Mouse (Mus musculus): ENCODE results near the gene Sbk1.

DNA sequence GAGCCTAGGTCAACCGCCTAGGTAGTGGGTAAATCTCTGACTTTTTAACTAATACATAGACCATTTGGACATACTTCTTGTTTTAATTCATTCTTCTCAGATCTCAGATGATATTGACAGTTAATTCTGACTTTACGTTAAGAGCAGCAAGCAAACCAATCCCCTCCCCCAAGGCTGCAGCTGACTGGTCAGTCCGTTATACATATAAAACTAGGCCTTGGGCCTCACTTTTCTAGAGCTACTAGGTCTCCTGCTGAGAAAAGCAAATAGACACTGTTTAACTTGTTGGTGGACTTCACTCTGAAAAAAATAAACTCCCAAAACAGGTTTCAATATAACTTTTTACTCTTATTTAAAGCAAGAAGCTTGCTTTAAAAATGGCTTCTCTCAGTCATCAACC lies 37.8 kb upstream of the Sbk1 start:
- TF ChIP-seq CTCF (IDR thresholded peaks at IDR 0.05; ENCODE audit: low read depth, low read length) = no peak
- no peak for TF ChIP-seq EP300 (IDR thresholded peaks at IDR 0.05; ENCODE audit: insufficient read depth, low read depth, low read length)

Data from ES-Bruce4 (cell line).